21 mouse cellular contexts compared by ENCODE assay signal in the genomic region with DNA sequence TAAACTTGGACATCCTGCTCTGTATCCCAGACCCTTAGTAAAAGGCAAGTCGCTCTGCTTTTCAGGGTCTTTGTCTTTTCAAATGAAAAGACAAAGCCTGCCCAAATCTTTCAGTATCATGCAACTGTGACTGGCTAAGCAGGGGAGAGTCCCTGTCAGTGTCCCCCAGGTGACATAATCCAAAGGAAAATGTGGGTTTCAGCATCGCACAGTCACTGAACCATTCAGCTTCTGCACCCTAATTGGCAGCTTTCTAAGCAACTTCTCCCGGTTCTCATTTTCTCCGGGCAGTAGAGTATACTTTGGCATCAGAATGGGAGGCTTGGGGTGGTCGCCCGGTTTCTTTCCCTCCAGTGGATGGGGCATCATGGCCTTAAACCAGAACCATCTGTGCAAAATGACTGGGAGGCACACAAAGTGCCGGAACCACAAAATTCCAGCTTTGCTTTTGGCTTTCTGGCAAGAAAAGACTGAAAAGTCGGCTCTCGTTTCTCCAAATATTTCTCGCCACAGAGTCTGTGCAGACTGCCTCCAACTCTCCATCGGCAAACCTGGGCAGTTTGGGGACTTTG.
DNase-seq lines count a peak whose midpoint lies in the region; ATAC-seq and TF ChIP-seq lines count a peak whose summit lies in the region.
"Had no signal": no experiment of that assay in that cellular context is flagged by ENCODE, and none has a peak within 500 bp of the region (broad histone marks: within the 10 kb centered on the region; RNA-seq: fewer than 3 reads in every experiment).

No protein-coding gene starts in this region.

- no peak for TF ChIP-seq CTCF in CH12.LX (conservative IDR thresholded peaks at IDR 0.05 in 1 of 2, IDR thresholded peaks at IDR 0.05 in 1 of 2; ENCODE audit: low read depth in 2 of 2, low read length in 2 of 2)

- DNase-seq in limb, embryonic 14.5 days (ENCODE audit: low spot score): peak; percentile 20
- no peak for DNase-seq in limb, embryonic 10.5 days (ENCODE audit: low spot score)
- DNase-seq in CH12.LX (ENCODE audit: extremely low read depth): peak; percentile 58
- peak; percentile 89 for DNase-seq in embryonic facial prominence, embryonic 14.5 days (ENCODE audit: low spot score)
- DNase-seq in thymus, postnatal 14 days: no peak
- DNase-seq in forebrain, embryonic 10.5 days (ENCODE audit: extremely low spot score, low spot score): no peak
- DNase-seq: adrenal gland, postnatal 36 days; cerebellum, adult 9-10 months; gastrocnemius, postnatal 10 days; kidney, postnatal 4 days; layer of hippocampus, adult 9-11 months; lung, adult 2 months; lung, postnatal 14 days had no signal

- H3K27ac ChIP-seq in limb, embryonic 14.5 days (replicated peaks; ENCODE audit: low read depth, low read length): peak overlapping the region; percentile 22; the same call in 1 of the 2 replicates
- H3K27ac ChIP-seq in limb, embryonic 10.5 days: no peak overlapping the region
- H3K27ac ChIP-seq in CH12.LX (ENCODE audit: insufficient read depth, low read depth): no peak overlapping the region; the same call in 1 of the 2 replicates
- H3K27ac ChIP-seq in embryonic facial prominence, embryonic 14.5 days (replicated peaks; ENCODE audit: low read depth, low read length): peak overlapping the region; percentile 73
- H3K27ac ChIP-seq in forebrain, embryonic 13.5 days: no peak overlapping the region
- no peak overlapping the region for H3K27ac ChIP-seq in forebrain, embryonic 10.5 days
- H3K27ac ChIP-seq: heart, embryonic 10.5 days; liver, embryonic 12.5 days had no signal

- no peaks in the 10 kb centered on the region for H3K79me2 ChIP-seq in CH12.LX (replicated peaks; ENCODE audit: control insufficient read depth, extremely low read depth, insufficient read depth, poor library complexity, severe bottlenecking)

- H3K9me3 ChIP-seq in limb, embryonic 14.5 days (ENCODE audit: control insufficient read depth, low read length): no peaks in the 10 kb centered on the region
- no peaks in the 10 kb centered on the region for H3K9me3 ChIP-seq in limb, embryonic 10.5 days (replicated peaks)
- no peaks in the 10 kb centered on the region for H3K9me3 ChIP-seq in CH12.LX (replicated peaks; ENCODE audit: low read length)
- 0 out of 2 replicates have a peak, but pooled peaks cover 4% of the 10 kb centered on the region for H3K9me3 ChIP-seq in embryonic facial prominence, embryonic 14.5 days (ENCODE audit: control insufficient read depth, low read length)
- 0 out of 2 replicates have a peak, but pooled peaks cover 4% of the 10 kb centered on the region for H3K9me3 ChIP-seq in forebrain, embryonic 13.5 days (replicated peaks)
- no peaks in the 10 kb centered on the region for H3K9me3 ChIP-seq in forebrain, embryonic 10.5 days
- H3K9me3 ChIP-seq: heart, embryonic 10.5 days; liver, embryonic 12.5 days had no signal

- TF ChIP-seq POLR2A in limb, embryonic 14.5 days (IDR thresholded peaks at IDR 0.05; ENCODE audit: borderline replicate concordance, extremely low read depth, insufficient read depth, insufficient read length): no peak
- TF ChIP-seq POLR2A in CH12.LX (IDR thresholded peaks at IDR 0.05; ENCODE audit: low read depth, low read length): no peak

- H3K4me1 ChIP-seq in limb, embryonic 14.5 days (ENCODE audit: control insufficient read depth, insufficient read depth, low read length): peaks cover 8% of the 10 kb centered on the region; the same call in 1 of the 2 replicates
- H3K4me1 ChIP-seq in limb, embryonic 10.5 days: no peaks in the 10 kb centered on the region
- H3K4me1 ChIP-seq in CH12.LX (ENCODE audit: control insufficient read depth in 1 of 2, insufficient read depth in 2 of 2): peaks cover 21 to 65% of the 10 kb centered on the region in 2 experiments
- peaks cover 9% of the 10 kb centered on the region; the same call in 1 of the 2 replicates for H3K4me1 ChIP-seq in embryonic facial prominence, embryonic 14.5 days (ENCODE audit: control insufficient read depth, insufficient read depth, low read length)
- no peaks in the 10 kb centered on the region for H3K4me1 ChIP-seq in forebrain, embryonic 13.5 days
- no peaks in the 10 kb centered on the region for H3K4me1 ChIP-seq in forebrain, embryonic 10.5 days
- H3K4me1 ChIP-seq: heart, embryonic 10.5 days; liver, embryonic 12.5 days had no signal

- H3K4me3 ChIP-seq in limb, embryonic 14.5 days (replicated peaks; ENCODE audit: low read length): no peak overlapping the region
- no peak overlapping the region for H3K4me3 ChIP-seq in limb, embryonic 10.5 days
- peak overlapping the region in 1 of 3 experiments; percentile 13 for H3K4me3 ChIP-seq in CH12.LX (replicated peaks in 1 of 3; ENCODE audit: low read depth in 2 of 3, low read length in 2 of 3, poor library complexity in 1 of 3)
- H3K4me3 ChIP-seq in embryonic facial prominence, embryonic 14.5 days (ENCODE audit: low read depth, low read length): no peak overlapping the region
- no peak overlapping the region for H3K4me3 ChIP-seq in forebrain, embryonic 13.5 days
- H3K4me3 ChIP-seq in forebrain, embryonic 10.5 days: no peak overlapping the region
- H3K4me3 ChIP-seq: erythroblast, embryonic 14.5 days; heart, embryonic 10.5 days; liver, embryonic 12.5 days had no signal

- no peaks in the 10 kb centered on the region for H3K36me3 ChIP-seq in limb, embryonic 14.5 days (ENCODE audit: control insufficient read depth, insufficient read depth, low read length)
- H3K36me3 ChIP-seq in limb, embryonic 10.5 days: no peaks in the 10 kb centered on the region
- H3K36me3 ChIP-seq in CH12.LX (replicated peaks in 1 of 2; ENCODE audit: control insufficient read depth in 1 of 2, insufficient read depth in 1 of 2, low read length in 1 of 2): no peaks in the 10 kb centered on the region
- H3K36me3 ChIP-seq in embryonic facial prominence, embryonic 14.5 days (ENCODE audit: control insufficient read depth, insufficient read depth, low read length): no peaks in the 10 kb centered on the region
- H3K36me3 ChIP-seq in forebrain, embryonic 13.5 days (ENCODE audit: poor library complexity, severe bottlenecking): no peaks in the 10 kb centered on the region
- H3K36me3 ChIP-seq in forebrain, embryonic 10.5 days (replicated peaks): no peaks in the 10 kb centered on the region
- H3K36me3 ChIP-seq: heart, embryonic 10.5 days; liver, embryonic 12.5 days had no signal

- WGBS in limb, embryonic 14.5 days: 53% methylated on average over 11 of the region's 11 CpGs
- 92% methylated on average over 11 of the region's 11 CpGs for WGBS in limb, embryonic 10.5 days
- WGBS in embryonic facial prominence, embryonic 14.5 days: 44% methylated on average over 11 of the region's 11 CpGs
- 85% methylated on average over 11 of the region's 11 CpGs for WGBS in forebrain, embryonic 13.5 days
- 83% methylated on average over 11 of the region's 11 CpGs for WGBS in forebrain, embryonic 10.5 days

- TF ChIP-seq RAD21 in CH12.LX (IDR thresholded peaks at IDR 0.05; ENCODE audit: low read depth, low read length): no peak; the same call in 1 of the 2 replicates

- no peak overlapping the region for H3K9ac ChIP-seq in limb, embryonic 14.5 days (ENCODE audit: low read depth, low read length, severe bottlenecking)
- no peak overlapping the region for H3K9ac ChIP-seq in CH12.LX (ENCODE audit: insufficient read depth, low read depth)
- H3K9ac ChIP-seq in embryonic facial prominence, embryonic 14.5 days (ENCODE audit: low read depth, low read length): no peak overlapping the region
- H3K9ac ChIP-seq in forebrain, embryonic 13.5 days: no peak overlapping the region
- H3K9ac ChIP-seq: liver, embryonic 12.5 days had no signal

- in situ Hi-C loops in CH12.LX (cut with MboI; ENCODE audit: low pct_ligation_motif_present, low pct_unique_long_range_greater_than_20kb, low sequenced_read_pairs): loop anchor here (10.0 to 25.0 kb wide), 2 partner anchors 568 to 795 kb away; partner anchors contain the start of gene Trib2

- H3K27me3 ChIP-seq in limb, embryonic 14.5 days (ENCODE audit: control insufficient read depth, insufficient read depth, low read length): no peaks in the 10 kb centered on the region
- H3K27me3 ChIP-seq in limb, embryonic 10.5 days (ENCODE audit: low read depth, poor library complexity, severe bottlenecking): no peaks in the 10 kb centered on the region
- H3K27me3 ChIP-seq in CH12.LX (replicated peaks): no peaks in the 10 kb centered on the region
- no peaks in the 10 kb centered on the region for H3K27me3 ChIP-seq in embryonic facial prominence, embryonic 14.5 days (replicated peaks; ENCODE audit: control insufficient read depth, insufficient read depth, low read length)
- no peaks in the 10 kb centered on the region for H3K27me3 ChIP-seq in forebrain, embryonic 13.5 days
- H3K27me3 ChIP-seq in forebrain, embryonic 10.5 days (ENCODE audit: poor library complexity, severe bottlenecking): no peaks in the 10 kb centered on the region
- H3K27me3 ChIP-seq: liver, embryonic 12.5 days; Patski had no signal

- no peak for ATAC-seq in limb, embryonic 14.5 days (ENCODE audit: low FRiP score, low read depth)
- ATAC-seq in embryonic facial prominence, embryonic 14.5 days (ENCODE audit: low read depth): peak; percentile 39; the same call in 1 of the 2 replicates
- ATAC-seq in forebrain, embryonic 13.5 days: no peak
- ATAC-seq: forebrain, embryonic 16.5 days; intestine, postnatal 0 days; liver, embryonic 12.5 days; Patski had no signal

- H3K4me2 ChIP-seq in limb, embryonic 14.5 days (replicated peaks; ENCODE audit: low read depth, low read length, severe bottlenecking): no peak overlapping the region
- peak overlapping the region; percentile 37 for H3K4me2 ChIP-seq in CH12.LX (ENCODE audit: insufficient read depth, low read depth, poor library complexity, severe bottlenecking)
- peak overlapping the region; percentile 24; the same call in 1 of the 2 replicates for H3K4me2 ChIP-seq in embryonic facial prominence, embryonic 14.5 days (ENCODE audit: low read depth, low read length)
- no peak overlapping the region for H3K4me2 ChIP-seq in forebrain, embryonic 13.5 days
- H3K4me2 ChIP-seq: liver, embryonic 12.5 days; midbrain, embryonic 11.5 days had no signal

- dilution Hi-C loops in CH12.LX (cut with MboI; ENCODE audit: extremely low pct_ligation_motif_present, extremely low pct_unique_long_range_greater_than_20kb, low sequenced_read_pairs): no loop called here

- peak; percentile 87 for TF ChIP-seq EP300 in CH12.LX (IDR thresholded peaks at IDR 0.05; ENCODE audit: low read length)

TF ChIP-seq in CH12.LX, 34 proteins besides CTCF, POLR2A, EP300 and RAD21 (continues in another document):
- TF ChIP-seq IRF4 (IDR thresholded peaks at IDR 0.05; ENCODE audit: low read depth, low read length) (peak; percentile 80), MAZ (IDR thresholded peaks at IDR 0.05; ENCODE audit: low read depth, low read length) (no peak), RCOR1 (conservative IDR thresholded peaks at IDR 0.05; ENCODE audit: low read depth, low read length) (0 out of 2 replicates have a peak, but pooled peaks have one; percentile 42), HCFC1 (IDR thresholded peaks at IDR 0.05; ENCODE audit: low read depth, low read length) (no peak), ETS1 (conservative IDR thresholded peaks at IDR 0.05; ENCODE audit: low read depth, low read length) (peak; percentile 85), CHD1 (IDR thresholded peaks at IDR 0.05; ENCODE audit: low read depth, low read length) (0 out of 2 replicates have a peak, but pooled peaks have one; percentile 9), TCF12 (IDR thresholded peaks at IDR 0.05; ENCODE audit: low read depth, low read length) (peak; percentile 48; the same call in 1 of the 2 replicates)

Comparison
In these comparisons a context has a peak if more than half of its experiments do, and no peak if none do; other contexts are left out.
1. DNase-seq: peak in limb, embryonic 14.5 days (single experiment), CH12.LX (single experiment) and embryonic facial prominence, embryonic 14.5 days (single experiment); none in limb, embryonic 10.5 days (single experiment), thymus, postnatal 14 days (single experiment) and forebrain, embryonic 10.5 days (single experiment).
2. H3K27ac ChIP-seq: peak in limb, embryonic 14.5 days (single experiment) and embryonic facial prominence, embryonic 14.5 days (single experiment); none in limb, embryonic 10.5 days (single experiment), CH12.LX (single experiment), forebrain, embryonic 13.5 days (single experiment) and forebrain, embryonic 10.5 days (single experiment).
3. H3K4me2 ChIP-seq: peak in CH12.LX (single experiment) and embryonic facial prominence, embryonic 14.5 days (single experiment); none in limb, embryonic 14.5 days (single experiment) and forebrain, embryonic 13.5 days (single experiment).